Comparison of ENCODE assay signal across 32 mouse cellular contexts in genomic region chr16:50489244-50489643, GRCm38 (mm10).
"Had no signal": no experiment of that assay in that cellular context is flagged by ENCODE, and none has a peak within 500 bp of the region (broad histone marks: within the 10 kb centered on the region; RNA-seq: fewer than 3 reads in every experiment).

No protein-coding gene starts in this region.

- H3K9me3 ChIP-seq: heart, embryonic 10.5 days; heart, embryonic 12.5 days; heart, embryonic 13.5 days; heart, embryonic 15.5 days; hindbrain, embryonic 10.5 days; hindbrain, embryonic 12.5 days; hindbrain, embryonic 13.5 days; hindbrain, embryonic 15.5 days; kidney, embryonic 15.5 days had no signal

- H3K4me3 ChIP-seq: heart, adult 2 months; heart, embryonic 10.5 days; heart, embryonic 12.5 days; heart, embryonic 13.5 days; heart, embryonic 15.5 days; hindbrain, embryonic 10.5 days; hindbrain, embryonic 12.5 days; hindbrain, embryonic 13.5 days; hindbrain, embryonic 15.5 days; kidney, embryonic 15.5 days; layer of hippocampus, adult 2 months; left cerebral cortex, adult 2 months had no signal

- H3K9ac ChIP-seq: heart, embryonic 12.5 days; heart, embryonic 13.5 days; heart, embryonic 15.5 days; hindbrain, embryonic 12.5 days; hindbrain, embryonic 13.5 days; hindbrain, embryonic 14.5 days; hindbrain, embryonic 15.5 days; kidney, embryonic 15.5 days had no signal

- H3K4me2 ChIP-seq: heart, embryonic 11.5 days; heart, embryonic 12.5 days; heart, embryonic 13.5 days; heart, embryonic 15.5 days; hindbrain, embryonic 12.5 days; hindbrain, embryonic 13.5 days; hindbrain, embryonic 14.5 days; hindbrain, embryonic 15.5 days; kidney, embryonic 15.5 days had no signal

- ATAC-seq: hindbrain, embryonic 16.5 days; hindbrain, postnatal 0 days; inflammation-experienced regulatory T-cells, adult 6 months had no signal

- H3K27me3 ChIP-seq: heart, embryonic 12.5 days; heart, embryonic 13.5 days; heart, embryonic 15.5 days; hindbrain, embryonic 12.5 days; hindbrain, embryonic 13.5 days; hindbrain, embryonic 15.5 days; kidney, embryonic 15.5 days had no signal

- DNase-seq: heart, adult 2 months; heart, postnatal 10 days; heart, postnatal 14 days; heart, postnatal 4 days; kidney, adult 11 months; kidney, adult 18-20 months; kidney, adult 2 months; kidney, adult 8-10 months; kidney, adult 9 months; kidney, postnatal 10 days; kidney, postnatal 14 days; kidney, postnatal 25 days; kidney, postnatal 36 days; layer of hippocampus, adult 9-11 months; layer of hippocampus, postnatal 36 days had no signal

- H3K36me3 ChIP-seq: heart, embryonic 10.5 days; heart, embryonic 12.5 days; heart, embryonic 13.5 days; heart, embryonic 15.5 days; hindbrain, embryonic 10.5 days; hindbrain, embryonic 12.5 days; hindbrain, embryonic 13.5 days; hindbrain, embryonic 15.5 days; kidney, embryonic 15.5 days had no signal

- H3K4me1 ChIP-seq: heart, embryonic 10.5 days; heart, embryonic 12.5 days; heart, embryonic 13.5 days; heart, embryonic 15.5 days; hindbrain, embryonic 10.5 days; hindbrain, embryonic 12.5 days; hindbrain, embryonic 13.5 days; hindbrain, embryonic 15.5 days; kidney, embryonic 15.5 days had no signal

- H3K27ac ChIP-seq: heart, adult 2 months; heart, embryonic 10.5 days; heart, embryonic 13.5 days; heart, embryonic 15.5 days; hindbrain, embryonic 10.5 days; hindbrain, embryonic 12.5 days; hindbrain, embryonic 13.5 days; hindbrain, embryonic 14.5 days; hindbrain, embryonic 15.5 days; hindbrain, postnatal 0 days; kidney, embryonic 15.5 days; kidney, postnatal 0 days; layer of hippocampus, adult 2 months; left cerebral cortex, adult 2 months had no signal
